Mouse (Mus musculus) brain, embryonic 14.5 days (tissue): ENCODE data around the gene Olfr1440.

Experiments
- CTCF ChIP-seq: fragments of 200-500 bp; IDR thresholded peaks from 2 replicates; pipeline ENCODE4 v1.5.1; 2012; ENCODE audit warnings: inconsistent platforms, mild to moderate bottlenecking, moderate library complexity, borderline replicate concordance; ENCODE audit not compliant: insufficient read depth, insufficient read length; ENCODE audit errors: extremely low read depth
- POLR2A ChIP-seq: fragments of 200-500 bp; IDR thresholded peaks from 2 replicates; pipeline ENCODE4 v1.6.1; 2012; ENCODE audit warnings: mild to moderate bottlenecking, inconsistent platforms, borderline replicate concordance; ENCODE audit not compliant: poor library complexity, insufficient read depth, insufficient read length, severe bottlenecking; ENCODE audit errors: extremely low read depth

DNA sequence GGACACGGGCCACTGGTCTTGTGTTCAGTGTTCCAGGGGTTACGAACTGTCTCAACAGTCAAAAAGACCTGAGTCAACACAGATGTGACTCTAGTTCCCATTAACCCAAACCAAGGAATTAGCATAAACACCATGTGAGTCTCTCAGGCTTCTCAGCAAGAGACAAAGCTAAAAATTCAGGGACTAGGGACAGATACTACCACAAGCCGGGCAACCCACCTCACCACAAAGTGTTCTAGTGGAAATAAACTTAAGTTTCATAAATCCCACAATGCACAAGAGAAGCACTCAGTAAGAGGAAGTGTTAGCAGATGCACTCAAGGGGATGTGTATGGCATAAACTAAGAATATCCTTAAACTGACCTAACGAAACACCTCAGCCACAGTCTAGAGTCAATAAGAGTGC is 47.9 kb downstream of the Olfr1440 start:
- TF ChIP-seq POLR2A = no peak
- TF ChIP-seq CTCF = no peak
